Comparison of ENCODE assay signal across 8 mouse cellular contexts in genomic region chr1:125676790-125677273, GRCm38 (mm10). TPM values are rescaled to one million over a fixed set of nuclear protein-coding genes. Genes with fewer than 3 reads are reported as not detected.
DNase-seq lines count a peak whose midpoint lies in the region; ATAC-seq and TF ChIP-seq lines count a peak whose summit lies in the region.

Gene Gpr39, plus strand, starts transcription at chr1:125676995.

- WGBS in liver, embryonic 13.5 days (ENCODE audit: insufficient replicate concordance): 13% methylated on average over 15 of the region's 15 CpGs
- 30% methylated on average over 15 of the region's 15 CpGs for WGBS in stomach, embryonic 16.5 days

- no peaks in the 10 kb centered on the region for H3K27me3 ChIP-seq in liver, embryonic 13.5 days
- H3K27me3 ChIP-seq in stomach, embryonic 16.5 days (ENCODE audit: control insufficient read depth, insufficient read depth, low read length): no peaks in the 10 kb centered on the region

- H3K4me2 ChIP-seq in liver, embryonic 13.5 days: peak within 1 kb of the TSS; percentile 52
- H3K4me2 ChIP-seq in stomach, embryonic 16.5 days (ENCODE audit: low read depth, low read length): peak within 1 kb of the TSS; percentile 48

- no peaks in the 10 kb centered on the region for H3K36me3 ChIP-seq in liver, embryonic 13.5 days
- no peaks in the 10 kb centered on the region for H3K36me3 ChIP-seq in stomach, embryonic 16.5 days (ENCODE audit: control insufficient read depth, insufficient read depth, low read length)

- H3K27ac ChIP-seq in liver, embryonic 13.5 days: peak within 1 kb of the TSS; percentile 58
- peak within 1 kb of the TSS; percentile 86 for H3K27ac ChIP-seq in stomach, embryonic 16.5 days (ENCODE audit: low read length)
- H3K27ac ChIP-seq in left cerebral cortex, adult 2 months: no peak within 1 kb of the TSS

- peak within 1 kb of the TSS; percentile 2; the same call in 1 of the 2 replicates for H3K9ac ChIP-seq in liver, embryonic 13.5 days
- peak within 1 kb of the TSS; percentile 34 for H3K9ac ChIP-seq in stomach, embryonic 16.5 days (ENCODE audit: low read length)

- peak; percentile 10 for DNase-seq in gastrocnemius, postnatal 10 days
- DNase-seq in gastrocnemius, adult 8-10 months (ENCODE audit: low spot score in 2 of 2): no peak
- DNase-seq in heart, postnatal 4 days: peak; percentile 48
- no peak for DNase-seq in liver, embryonic 13.5 days
- no peak for DNase-seq in spleen, postnatal 4 days (ENCODE audit: low spot score in 2 of 2)
- DNase-seq in left cerebral cortex, adult 2 months (ENCODE audit: extremely low spot score in 1 of 2, low spot score in 2 of 2): no peak
- DNase-seq in left cerebral cortex, postnatal 4 days: no peak

- ATAC-seq in liver, embryonic 13.5 days (ENCODE audit: low read depth): peak; percentile 81
- peak; percentile 97 for ATAC-seq in stomach, embryonic 16.5 days (ENCODE audit: insufficient read depth, low FRiP score)

- intact Hi-C loops in left cerebral cortex, adult 2 months (cut with DNase I): no loop called here
- intact Hi-C loops in left cerebral cortex, postnatal 4 days (cut with DNase I): no loop called here

- H3K4me1 ChIP-seq in liver, embryonic 13.5 days (replicated peaks): peaks cover 11% of the 10 kb centered on the region
- H3K4me1 ChIP-seq in stomach, embryonic 16.5 days (ENCODE audit: control insufficient read depth, insufficient read depth, low read length): peaks cover 7% of the 10 kb centered on the region; the same call in 1 of the 2 replicates

- H3K4me3 ChIP-seq in liver, embryonic 13.5 days (replicated peaks): peak within 1 kb of the TSS; percentile 49
- peak within 1 kb of the TSS; percentile 47 for H3K4me3 ChIP-seq in stomach, embryonic 16.5 days (replicated peaks; ENCODE audit: low read length)
- no peak within 1 kb of the TSS for H3K4me3 ChIP-seq in left cerebral cortex, adult 2 months

- no peaks in the 10 kb centered on the region for H3K9me3 ChIP-seq in liver, embryonic 13.5 days (replicated peaks)
- H3K9me3 ChIP-seq in stomach, embryonic 16.5 days (replicated peaks; ENCODE audit: control insufficient read depth, low read length): no peaks in the 10 kb centered on the region

- TF ChIP-seq CTCF in left cerebral cortex, adult 2 months (IDR thresholded peaks at IDR 0.05): no peak; the same call in 1 of the 2 replicates

RNA-seq across cellular contexts. Expression of gene Gpr39, which starts in this region (rescaled TPM):
- total RNA-seq in gastrocnemius, postnatal 10 days (2021): under 1 TPM; 0.14 to 0.34 TPM
- not detected for total RNA-seq in gastrocnemius, adult 8-10 months (2022)
- 1 to 10 TPM; 1.5 TPM for total RNA-seq in heart, postnatal 4 days (2021)
- 3.3 and 3.7 TPM in 2 replicates for polyA plus RNA-seq in liver, embryonic 13.5 days (2015; fragmentation: Nextera tagmentation; extraction: Ambion mirVana)
- polyA plus RNA-seq in stomach, embryonic 16.5 days (2015; fragmentation: Nextera tagmentation; extraction: Ambion mirVana): 7.9 and 11.8 TPM in 2 replicates
- total RNA-seq in left cerebral cortex, adult 2 months (2021): not detected
- not detected for total RNA-seq in left cerebral cortex, postnatal 4 days (2021)

Comparison
In these comparisons a context has a peak if more than half of its experiments do, and no peak if none do; other contexts are left out.
1. Peak in DNase-seq in gastrocnemius, postnatal 10 days; RNA of the gene not detected or under 1 TPM.